Mouse (Mus musculus) embryonic fibroblast, embryonic 13.5 days (primary cell): ENCODE data around the gene B430306N03Rik.

Experiments used
- CTCF ChIP-seq: IDR thresholded peaks from 2 replicates; pipeline ENCODE4 v1.5.1; 2011; ENCODE audit warnings: mild to moderate bottlenecking, control low read depth, low read length, moderate library complexity, borderline replicate concordance; ENCODE audit not compliant: insufficient read depth
- POLR2A ChIP-seq: IDR thresholded peaks from 2 replicates; pipeline ENCODE4 v1.6.1; 2011; ENCODE audit warnings: low read depth, mild to moderate bottlenecking, control low read depth, low read length, moderate library complexity

GRCm38 (mm10) chr17:48267591-48267990 is 48.4 kb upstream of the B430306N03Rik start:
- TF ChIP-seq POLR2A (no peak), CTCF (no peak)
